Mouse (Mus musculus): Measurements from ENCODE around the gene Zswim8. TPM values are rescaled to one million over a fixed set of nuclear protein-coding genes. Genes with fewer than 3 reads are reported as not detected.

The Zswim8 gene
- polyA plus RNA-seq, 1 experiment, result 73.4 TPM

GRCm38 (mm10) chr14:20738511-20738910 lies 31.2 kb downstream of the Zswim8 start:
- Histone ChIP-seq H3K4me1 (peaks cover 37% of the 10 kb centered on the region), H3K9me3 (no peaks in the 10 kb centered on the region), H3K4me3 (replicated peaks) (no peak overlapping the region), H3K27me3 (replicated peaks) (no peaks in the 10 kb centered on the region), H3K36me3 (replicated peaks; ENCODE audit: low read length) (peaks cover 80% of the 10 kb centered on the region)
- TF ChIP-seq GATA1 (IDR thresholded peaks at IDR 0.05; ENCODE audit: borderline replicate concordance, low read length), result no peak
- TF ChIP-seq FLI1 (IDR thresholded peaks at IDR 0.05; ENCODE audit: low read length), result no peak

DNA sequence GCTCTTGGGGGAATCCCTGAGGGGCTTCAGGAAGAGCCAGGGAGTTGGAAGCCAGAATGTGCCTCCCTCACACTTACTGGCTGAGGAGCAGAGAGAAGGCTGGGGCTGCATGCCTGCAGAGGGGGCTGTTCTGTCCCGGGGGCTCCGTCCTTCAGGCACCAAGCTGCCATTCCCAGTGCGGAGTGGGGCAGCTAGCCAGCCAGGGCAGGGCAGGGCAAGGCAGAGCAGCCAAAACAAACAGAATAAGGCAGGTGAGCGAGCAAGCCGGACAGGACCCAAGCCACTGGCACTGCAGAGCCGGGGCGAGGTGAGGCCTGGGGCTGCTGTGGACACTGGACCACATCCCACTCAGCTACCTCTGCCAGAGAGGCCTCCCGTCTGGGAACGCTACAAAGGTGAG lies 33.9 kb downstream of the Zswim8 start:
- Histone ChIP-seq H3K4me1 (peaks cover 14% of the 10 kb centered on the region), H3K36me3 (replicated peaks; ENCODE audit: low read length) (peaks cover 95% of the 10 kb centered on the region), H3K9me3 (no peaks in the 10 kb centered on the region), H3K4me3 (replicated peaks) (no peak overlapping the region), H3K27me3 (replicated peaks) (no peaks in the 10 kb centered on the region)
- TF ChIP-seq GATA1 (IDR thresholded peaks at IDR 0.05; ENCODE audit: borderline replicate concordance, low read length) (no peak), FLI1 (IDR thresholded peaks at IDR 0.05; ENCODE audit: low read length) (no peak)

DNA sequence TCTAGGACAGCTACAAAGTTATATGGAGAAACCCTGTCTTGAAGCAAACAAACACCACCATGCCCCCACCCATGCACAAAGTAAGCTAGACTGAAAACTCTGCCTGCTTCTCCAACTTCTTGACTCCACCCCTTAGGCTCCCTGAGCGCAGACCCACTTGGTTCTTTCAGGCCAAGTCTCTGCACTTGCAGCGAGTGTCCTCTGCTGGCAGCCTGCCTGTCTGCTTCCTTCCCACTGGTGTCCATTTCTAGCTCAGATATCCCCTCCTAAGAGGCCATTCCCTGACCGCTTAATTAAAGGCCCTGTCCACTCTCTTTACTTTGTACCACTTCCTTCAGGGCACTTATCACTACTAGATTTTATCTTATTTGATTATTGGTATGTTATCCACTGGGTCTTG lies 36.3 kb downstream of the Zswim8 start:
- H3K4me3 ChIP-seq (replicated peaks), result no peak overlapping the region
- H3K27me3 ChIP-seq (replicated peaks), result no peaks in the 10 kb centered on the region
- no peak for TF ChIP-seq GATA1 (IDR thresholded peaks at IDR 0.05; ENCODE audit: borderline replicate concordance, low read length)
- TF ChIP-seq FLI1 (IDR thresholded peaks at IDR 0.05; ENCODE audit: low read length), result no peak
- H3K36me3 ChIP-seq (replicated peaks; ENCODE audit: low read length), result peaks cover 95% of the 10 kb centered on the region
- H3K9me3 ChIP-seq, result no peaks in the 10 kb centered on the region
- H3K4me1 ChIP-seq, result peaks cover 17% of the 10 kb centered on the region

DNA sequence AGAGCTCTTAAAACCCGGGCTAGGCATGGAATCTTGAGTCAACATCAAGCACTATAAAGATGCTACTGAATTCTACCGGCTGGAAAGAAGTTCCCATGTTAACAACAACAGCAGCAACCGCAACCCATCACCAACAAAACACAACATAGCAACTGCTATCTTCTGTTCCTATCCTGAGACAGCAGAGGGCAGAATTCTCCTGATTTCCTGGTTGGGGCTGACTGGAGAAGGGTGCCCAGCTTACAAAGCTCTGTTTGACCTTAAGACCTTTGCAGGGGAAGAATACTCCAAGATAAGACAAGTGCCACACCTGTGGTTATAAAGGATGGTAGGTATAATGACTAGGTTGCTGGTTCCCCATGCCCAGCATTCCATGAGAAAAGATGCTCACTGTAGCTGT lies 39.6 kb downstream of the Zswim8 start:
- Histone ChIP-seq H3K27me3 (replicated peaks) (no peaks in the 10 kb centered on the region), H3K36me3 (replicated peaks; ENCODE audit: low read length) (peaks cover 81% of the 10 kb centered on the region), H3K4me3 (replicated peaks) (no peak overlapping the region), H3K9me3 (no peaks in the 10 kb centered on the region), H3K4me1 (peaks cover 9% of the 10 kb centered on the region)
- TF ChIP-seq FLI1 (IDR thresholded peaks at IDR 0.05; ENCODE audit: low read length) (no peak), GATA1 (IDR thresholded peaks at IDR 0.05; ENCODE audit: borderline replicate concordance, low read length) (no peak)

- H3K9me3 ChIP-seq, result no peaks in the 10 kb centered on the region
- H3K36me3 ChIP-seq (replicated peaks; ENCODE audit: low read length), result peaks cover 79% of the 10 kb centered on the region
- H3K4me3 ChIP-seq (replicated peaks), result no peak overlapping the region
- TF ChIP-seq FLI1 (IDR thresholded peaks at IDR 0.05; ENCODE audit: low read length) (no peak), GATA1 (IDR thresholded peaks at IDR 0.05; ENCODE audit: borderline replicate concordance, low read length) (no peak)
- peaks cover 9% of the 10 kb centered on the region for H3K4me1 ChIP-seq
- no peaks in the 10 kb centered on the region for H3K27me3 ChIP-seq (replicated peaks)
Measured at GRCm38 (mm10) chr14:20748388-20748787, 41.0 kb downstream of the Zswim8 start.

DNA sequence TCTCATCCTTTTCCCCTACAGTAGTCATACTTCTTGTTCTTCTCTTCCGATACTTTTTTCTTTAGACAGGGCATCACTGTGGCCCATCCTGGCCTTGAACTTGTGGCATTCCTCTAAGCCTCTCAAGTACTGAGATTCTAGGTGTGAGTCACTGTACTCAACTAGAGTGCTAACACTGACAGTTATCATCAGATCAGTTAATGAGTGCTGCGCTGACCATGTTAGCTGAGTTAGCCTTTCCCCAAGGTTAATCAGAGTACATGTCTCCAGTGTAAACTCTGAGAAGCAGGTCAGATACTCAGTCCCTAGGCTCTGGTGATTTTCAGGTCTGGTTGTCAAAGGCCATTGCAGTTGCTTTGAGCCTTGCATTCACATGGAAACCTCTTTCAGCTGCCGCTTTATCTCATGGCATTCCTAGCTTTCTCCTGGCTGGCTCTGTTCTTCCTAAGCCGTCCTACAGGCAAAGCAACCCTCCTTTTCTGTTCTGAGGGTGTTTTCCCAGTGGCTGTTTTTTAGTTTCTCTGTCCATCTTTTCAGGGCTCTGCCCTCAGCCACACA lies 42.2 kb downstream of the Zswim8 start:
- H3K9me3 ChIP-seq, result no peaks in the 10 kb centered on the region
- peaks cover 10% of the 10 kb centered on the region for H3K4me1 ChIP-seq
- TF ChIP-seq GATA1 (IDR thresholded peaks at IDR 0.05; ENCODE audit: borderline replicate concordance, low read length) (no peak), FLI1 (IDR thresholded peaks at IDR 0.05; ENCODE audit: low read length) (no peak)
- peaks cover 78% of the 10 kb centered on the region for H3K36me3 ChIP-seq (replicated peaks; ENCODE audit: low read length)
- no peak overlapping the region for H3K4me3 ChIP-seq (replicated peaks)
- H3K27me3 ChIP-seq (replicated peaks), result no peaks in the 10 kb centered on the region

- no peak for TF ChIP-seq GATA1 (IDR thresholded peaks at IDR 0.05; ENCODE audit: borderline replicate concordance, low read length)
- Histone ChIP-seq H3K36me3 (replicated peaks; ENCODE audit: low read length) (peaks cover 78% of the 10 kb centered on the region), H3K27me3 (replicated peaks) (no peaks in the 10 kb centered on the region), H3K4me1 (peaks cover 11% of the 10 kb centered on the region), H3K4me3 (replicated peaks) (no peak overlapping the region), H3K9me3 (no peaks in the 10 kb centered on the region)
Measured at GRCm38 (mm10) chr14:20750503-20750902, 43.2 kb downstream of the Zswim8 start.

DNA sequence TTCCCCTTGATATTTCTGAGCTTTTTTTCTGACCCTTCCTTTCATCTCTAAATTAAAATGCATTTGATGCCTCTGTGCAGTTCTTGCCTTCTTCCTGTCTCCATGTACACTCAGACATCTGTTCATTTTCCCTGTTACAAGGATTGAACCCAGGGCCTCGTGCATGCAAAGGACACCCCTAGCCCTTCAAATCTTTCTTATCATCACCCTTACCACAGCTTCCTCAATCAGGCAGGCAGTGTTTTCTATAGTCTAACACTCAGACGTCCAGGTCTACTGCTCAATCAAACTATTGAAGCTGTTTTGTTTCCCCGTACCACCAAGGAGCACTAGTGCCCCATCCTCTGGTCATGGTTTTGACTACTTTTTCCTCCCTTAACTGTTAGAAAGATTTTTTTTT lies 46.4 kb downstream of the Zswim8 start:
- Histone ChIP-seq H3K27me3 (replicated peaks) (no peaks in the 10 kb centered on the region), H3K4me3 (replicated peaks) (no peak overlapping the region), H3K4me1 (peaks cover 5% of the 10 kb centered on the region; the same call in 1 of the 2 replicates), H3K36me3 (replicated peaks; ENCODE audit: low read length) (peaks cover 79% of the 10 kb centered on the region), H3K9me3 (no peaks in the 10 kb centered on the region)
- TF ChIP-seq FLI1 (IDR thresholded peaks at IDR 0.05; ENCODE audit: low read length) (no peak), GATA1 (IDR thresholded peaks at IDR 0.05; ENCODE audit: borderline replicate concordance, low read length) (no peak)

- Histone ChIP-seq H3K4me3 (replicated peaks) (no peak overlapping the region), H3K4me1 (peaks cover 6% of the 10 kb centered on the region; the same call in 1 of the 2 replicates), H3K9me3 (no peaks in the 10 kb centered on the region), H3K27me3 (replicated peaks) (no peaks in the 10 kb centered on the region), H3K36me3 (replicated peaks; ENCODE audit: low read length) (peaks cover 95% of the 10 kb centered on the region)
- no peak for TF ChIP-seq GATA1 (IDR thresholded peaks at IDR 0.05; ENCODE audit: borderline replicate concordance, low read length)
- no peak for TF ChIP-seq FLI1 (IDR thresholded peaks at IDR 0.05; ENCODE audit: low read length)
Measured at GRCm38 (mm10) chr14:20757370-20757907, 50.1 kb downstream of the Zswim8 start.

- H3K27me3 ChIP-seq (replicated peaks), result no peaks in the 10 kb centered on the region
- peaks cover 99% of the 10 kb centered on the region for H3K36me3 ChIP-seq (replicated peaks; ENCODE audit: low read length)
- TF ChIP-seq GATA1 (IDR thresholded peaks at IDR 0.05; ENCODE audit: borderline replicate concordance, low read length) (no peak), FLI1 (IDR thresholded peaks at IDR 0.05; ENCODE audit: low read length) (no peak)
- H3K4me1 ChIP-seq, result peaks cover 10% of the 10 kb centered on the region; the same call in 1 of the 2 replicates
- no peak overlapping the region for H3K4me3 ChIP-seq (replicated peaks)
- no peaks in the 10 kb centered on the region for H3K9me3 ChIP-seq
Measured at GRCm38 (mm10) chr14:20758768-20759435, 51.5 kb downstream of the Zswim8 start.

Measured in megakaryocyte, embryonic 14.5 days (primary cell).